Mouse (Mus musculus) ES-E14 (cell line): ENCODE results near the gene Gpr146. TPM values are rescaled to one million over a fixed set of nuclear protein-coding genes. Genes with fewer than 3 reads are reported as not detected.

Experiments
- DNase-seq: peaks from one replicate; pipeline ENCODE4 v3.0.0-alpha.2; 2013; ENCODE audit warnings: low read depth, low spot score
- H3K27ac ChIP-seq: 2 replicates; pipeline ENCODE4 v1.5.1; 2012; ENCODE audit warnings: low read depth, mild to moderate bottlenecking, low read length, moderate library complexity, mixed read lengths; ENCODE audit not compliant: poor library complexity, insufficient read depth, severe bottlenecking
- H3K36me3 ChIP-seq: 2 replicates; pipeline ENCODE4 v1.6.1; 2012; ENCODE audit warnings: mild to moderate bottlenecking, low read length, moderate library complexity, mixed read lengths; ENCODE audit not compliant: control insufficient read depth, poor library complexity, insufficient read depth, severe bottlenecking
- H3K4me1 ChIP-seq, 2 experiments: fragments of 150-350 bp in 1 of 2; sonication (generic) in 1 of 2; 2 replicates each; pipeline ENCODE4 v1.6.1; 2012; ENCODE audit warnings: low read length in 2 of 2, mild to moderate bottlenecking in 1 of 2, mixed read lengths in 1 of 2; ENCODE audit not compliant: control insufficient read depth in 2 of 2, insufficient read depth in 2 of 2, poor library complexity in 1 of 2
- H3K4me3 ChIP-seq, 2 experiments: fragments of 150-350 bp in 1 of 2; sonication (generic) in 1 of 2; 2 replicates each; pipeline ENCODE4 v1.5.1; 2012; ENCODE audit warnings: low read length in 2 of 2, low read depth in 1 of 2, mild to moderate bottlenecking in 1 of 2, mixed read lengths in 1 of 2; ENCODE audit not compliant: insufficient read depth in 1 of 2, poor library complexity in 1 of 2, severe bottlenecking in 1 of 2
- H3K9ac ChIP-seq: 2 replicates; pipeline ENCODE4 v1.6.1; 2012; ENCODE audit warnings: low read depth, mild to moderate bottlenecking, low read length, mixed read lengths; ENCODE audit not compliant: poor library complexity, insufficient read depth, severe bottlenecking
- H3K9me3 ChIP-seq: fragments of 150-350 bp; sonication (generic); 2 replicates; pipeline ENCODE4 v1.6.1; 2012; ENCODE audit warnings: low read depth, mild to moderate bottlenecking, low read length; ENCODE audit not compliant: control insufficient read depth, insufficient read depth
- CHD2 ChIP-seq: IDR thresholded peaks from 2 replicates; pipeline ENCODE4 v1.6.1; 2014; ENCODE audit warnings: mild to moderate bottlenecking, low read depth, low read length, inconsistent platforms
- HCFC1 ChIP-seq: IDR thresholded peaks from 2 replicates; pipeline ENCODE4 v1.6.1; 2012; ENCODE audit warnings: low read length, inconsistent platforms, borderline replicate concordance; ENCODE audit not compliant: insufficient read depth
- MAFK ChIP-seq: IDR thresholded peaks from 2 replicates; pipeline ENCODE4 v1.6.1; 2014; ENCODE audit warnings: mild to moderate bottlenecking, low read depth, low read length, inconsistent platforms; ENCODE audit not compliant: insufficient read depth
- ZC3H11A ChIP-seq: IDR thresholded peaks from 2 replicates; pipeline ENCODE4 v1.6.1; 2012; ENCODE audit warnings: low read depth, mild to moderate bottlenecking, inconsistent platforms, low read length, borderline replicate concordance
- ZNF384 ChIP-seq: IDR thresholded peaks from 2 replicates; pipeline ENCODE4 v1.6.1; 2012; ENCODE audit warnings: low read depth, low read length, inconsistent platforms
- in situ Hi-C, 2 experiments: fragments of 600-800 bp; cut with MboI; formaldehyde crosslinking; loops; one replicate each; pipeline ENCODE4 v1.15.1; 2025; ENCODE audit warnings: low sequenced_read_pairs in 2 of 2, inconsistent platforms in 1 of 2; ENCODE audit not compliant: unreplicated experiment in 2 of 2
- total RNA-seq: library from RNA; depleted of rRNA; stranded (reverse); fragments of 300-350 nt; gene quantifications from 2 replicates; pipeline ENCODE4 v1.2.3, GENCODE M21; 2012

Gene Gpr146
- total RNA-seq, 1 experiment = 1.1 TPM

DNA sequence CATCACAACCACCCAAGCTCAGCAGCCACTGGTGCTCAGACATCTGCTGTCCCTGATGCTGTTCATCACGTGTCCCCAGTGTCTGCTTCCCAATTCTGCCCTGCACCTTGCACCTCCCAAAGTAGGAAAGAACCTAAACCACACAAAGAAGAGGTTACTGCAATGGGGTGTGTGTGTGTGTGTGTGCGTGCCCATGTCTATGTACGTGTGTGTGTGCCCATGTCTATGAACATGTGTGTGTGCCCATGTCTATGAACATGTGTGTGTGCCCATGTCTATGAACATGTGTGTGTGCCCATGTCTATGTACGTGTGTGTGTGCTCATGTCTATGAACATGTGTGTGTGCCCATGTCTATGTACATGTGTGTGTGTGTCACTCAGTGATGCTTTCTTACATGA lies 18.0 kb downstream of the Gpr146 start:
- H3K9ac ChIP-seq = no peak overlapping the region
- TF ChIP-seq ZC3H11A = no peak
- no peak for TF ChIP-seq HCFC1
- TF ChIP-seq ZNF384 = no peak
- TF ChIP-seq MAFK = no peak
- TF ChIP-seq CHD2 = no peak
- H3K4me1 ChIP-seq = peaks cover 0 to 4% of the 10 kb centered on the region in 2 experiments; a peak in 1 of 4 replicates
- no peak for DNase-seq
- H3K9me3 ChIP-seq = no peaks in the 10 kb centered on the region
- in situ Hi-C loops = no loop called here
- H3K4me3 ChIP-seq = no peak overlapping the region
- no peaks in the 10 kb centered on the region; the same call in 1 of the 2 replicates for H3K36me3 ChIP-seq
- H3K27ac ChIP-seq = no peak overlapping the region

DNA sequence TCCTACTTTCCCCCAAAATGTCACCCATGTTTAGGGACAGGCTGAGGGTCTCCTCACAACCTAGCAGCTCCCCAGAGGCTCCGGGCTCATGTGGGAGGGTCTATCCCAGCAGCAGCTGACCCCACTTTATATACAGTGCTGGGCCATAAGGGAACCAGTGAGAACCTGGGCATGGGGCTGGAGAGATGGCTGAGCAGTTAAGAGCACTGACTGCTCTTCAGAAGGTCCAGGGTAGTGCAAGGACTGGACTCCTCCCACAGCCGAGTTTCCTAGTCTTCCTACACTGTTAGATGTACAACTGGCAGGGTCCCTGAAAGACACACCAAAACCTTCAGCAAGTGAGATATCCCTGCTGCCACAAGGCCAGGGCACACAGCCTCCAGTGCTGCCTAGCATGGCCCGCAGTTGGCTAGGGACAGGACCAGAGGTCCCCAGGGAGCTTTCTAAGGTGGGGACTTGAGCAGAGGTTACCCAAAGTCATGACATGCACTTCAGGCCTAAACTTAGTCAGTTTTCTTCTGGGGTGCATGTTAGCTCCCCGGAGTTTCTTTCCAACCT lies 19.9 kb downstream of the Gpr146 start:
- Histone ChIP-seq H3K4me1 (peaks cover 0 to 2% of the 10 kb centered on the region in 2 experiments; a peak in 1 of 4 replicates), H3K9me3 (no peaks in the 10 kb centered on the region), H3K4me3 (no peak overlapping the region), H3K36me3 (no peaks in the 10 kb centered on the region), H3K27ac (no peak overlapping the region), H3K9ac (no peak overlapping the region)
- DNase-seq = no peak
- TF ChIP-seq ZC3H11A (no peak), CHD2 (no peak)
- in situ Hi-C loops = no loop called here

DNA sequence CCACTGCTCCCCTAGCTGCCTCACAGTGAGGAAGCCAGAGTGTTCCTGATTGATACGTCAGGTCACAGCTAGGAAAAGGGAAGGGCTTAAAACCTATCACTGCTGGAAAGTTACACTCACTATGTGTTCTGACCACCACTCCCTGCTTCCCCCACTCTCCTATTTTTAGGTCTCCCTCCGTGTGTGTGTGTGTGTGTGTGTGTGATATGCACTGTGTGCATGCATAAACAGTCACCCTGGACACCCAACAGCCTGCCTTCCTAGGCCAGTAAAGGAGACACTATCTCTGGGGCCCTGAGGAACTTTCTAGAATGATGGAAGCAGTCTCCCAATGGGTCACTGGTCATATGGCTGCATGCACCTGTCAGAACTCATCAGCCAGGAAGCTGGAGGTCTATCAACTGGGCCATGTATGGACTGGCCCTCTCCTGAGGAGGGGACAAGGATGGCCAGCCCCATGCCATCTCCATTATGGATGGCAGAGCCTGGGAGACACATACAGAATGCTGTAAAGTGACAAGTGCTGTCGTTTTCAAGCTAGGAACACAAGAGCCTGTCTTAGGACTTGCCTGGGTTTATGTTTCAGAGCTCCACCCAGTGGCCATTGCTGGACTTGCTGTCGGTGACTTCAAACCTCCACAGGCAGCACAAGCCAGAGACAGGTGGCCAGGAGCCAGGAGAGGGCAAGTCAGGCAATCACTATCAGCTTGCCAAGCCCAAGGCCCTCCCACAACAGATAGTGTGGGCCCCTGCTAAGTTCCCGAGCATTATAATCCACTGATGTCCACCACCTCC lies 20.7 kb downstream of the Gpr146 start:
- TF ChIP-seq ZNF384 (no peak), CHD2 (no peak)
- peak; percentile 74 for DNase-seq
- no peak overlapping the region for H3K9ac ChIP-seq
- H3K4me1 ChIP-seq = peaks cover 0 to 2% of the 10 kb centered on the region in 2 experiments; a peak in 1 of 4 replicates
- no peaks in the 10 kb centered on the region for H3K9me3 ChIP-seq
- H3K36me3 ChIP-seq = no peaks in the 10 kb centered on the region; the same call in 1 of the 2 replicates
- no peak overlapping the region for H3K27ac ChIP-seq
- H3K4me3 ChIP-seq = no peak overlapping the region
- in situ Hi-C loops = no loop called here

GRCm38 (mm10) chr5:139398786-139399185 lies 21.3 kb downstream of the Gpr146 start:
- no peak for TF ChIP-seq ZC3H11A
- no peak for TF ChIP-seq HCFC1
- TF ChIP-seq MAFK = no peak
- no peak for TF ChIP-seq ZNF384
- TF ChIP-seq CHD2 = no peak
- Histone ChIP-seq H3K4me1 (peaks cover 0 to 2% of the 10 kb centered on the region in 2 experiments; a peak in 1 of 4 replicates), H3K4me3 (no peak overlapping the region), H3K9me3 (no peaks in the 10 kb centered on the region), H3K27ac (no peak overlapping the region), H3K9ac (no peak overlapping the region), H3K36me3 (no peaks in the 10 kb centered on the region; the same call in 1 of the 2 replicates)
- in situ Hi-C loops = no loop called here
- no peak for DNase-seq
